Mouse (Mus musculus) lung, postnatal 0 days (tissue): Measurements from ENCODE around the gene Agxt. TPM values are rescaled to one million over a fixed set of nuclear protein-coding genes. Genes with fewer than 3 reads are reported as not detected.

Experiments used
- ATAC-seq: fragments of 200-750 bp; cut with Nextera tagmentation; 2 replicates; pipeline ENCODE4 v1.8.0; 2017; ENCODE audit warnings: moderate library complexity
- DNase-seq: peaks from one replicate; pipeline ENCODE4 v3.0.0-alpha.2; 2016; ENCODE audit warnings: low spot score
- H3K27ac ChIP-seq: fragments of 300-500 bp; sonication (generic); 2 replicates; pipeline ENCODE4 v1.5.1; 2014; ENCODE audit warnings: antibody characterized with exemption, mild to moderate bottlenecking, low read length, mixed read lengths
- H3K27me3 ChIP-seq: fragments of 300-500 bp; sonication (generic); replicated peaks from 2 replicates; pipeline ENCODE4 v1.6.1; 2014; ENCODE audit warnings: low read length, mixed read lengths; ENCODE audit not compliant: insufficient read depth
- H3K36me3 ChIP-seq: fragments of 300-500 bp; sonication (generic); 2 replicates; pipeline ENCODE4 v1.6.1; 2014; ENCODE audit warnings: low read length, mixed read lengths; ENCODE audit not compliant: insufficient read depth
- H3K4me1 ChIP-seq: fragments of 300-500 bp; sonication (generic); 2 replicates; pipeline ENCODE4 v1.6.1; 2014; ENCODE audit warnings: antibody characterized with exemption, low read depth, low read length, mixed read lengths; ENCODE audit not compliant: insufficient read depth
- H3K4me2 ChIP-seq: fragments of 300-500 bp; sonication (generic); replicated peaks from 2 replicates; pipeline ENCODE4 v1.6.1; 2014; ENCODE audit warnings: low read depth, mild to moderate bottlenecking, low read length, moderate library complexity, mixed read lengths
- H3K4me3 ChIP-seq: fragments of 300-500 bp; sonication (generic); 2 replicates; pipeline ENCODE4 v1.5.1; 2014; ENCODE audit warnings: low read depth, low read length
- H3K9ac ChIP-seq: fragments of 300-500 bp; sonication (generic); replicated peaks from 2 replicates; pipeline ENCODE4 v1.6.1; 2014; ENCODE audit warnings: low read depth, mild to moderate bottlenecking
- H3K9me3 ChIP-seq: fragments of 300-500 bp; sonication (generic); 2 replicates; pipeline ENCODE4 v1.6.1; 2016; ENCODE audit warnings: low read length, mixed read lengths
- CTCF ChIP-seq: IDR thresholded peaks from 2 replicates; pipeline ENCODE4 v1.5.1; 2016; ENCODE audit warnings: antibody characterized with exemption, mild to moderate bottlenecking
- EP300 ChIP-seq: IDR thresholded peaks from 2 replicates; pipeline ENCODE4 v1.6.1; 2016; ENCODE audit warnings: antibody characterized with exemption, mild to moderate bottlenecking, control low read depth
- WGBS: fragments of 180-500 bp; shearing (Covaris S2); extraction: QIAGEN DNeasy Blood & Tissue Kit; methylation state at CpG from one replicate; pipeline ENCODE4 v1.1.7; 2014; 5-methylcytosine and 5-hydroxymethylcytosine counted together
- polyA plus RNA-seq: library from polyadenylated mRNA; unstranded; fragments of >200 nt; fragmentation: Nextera tagmentation; extraction: Ambion mirVana; gene quantifications from 2 replicates; pipeline ENCODE4 v1.2.1, GENCODE M21; 2015

Agxt gene
- polyA plus RNA-seq, 1 experiment from 2014 or later, result 0.08 TPM

GRCm38 (mm10) chr1:93102700-93103099 lies 32.3 kb upstream of the Agxt start:
- DNase-seq (no peak), ATAC-seq (no peak)
- 0 out of 2 replicates have a peak, but pooled peaks cover 8% of the 10 kb centered on the region for H3K4me1 ChIP-seq
- H3K4me2 ChIP-seq, result no peak overlapping the region
- H3K27me3 ChIP-seq, result peaks cover 32% of the 10 kb centered on the region
- H3K27ac ChIP-seq, result no peak overlapping the region
- no peaks in the 10 kb centered on the region for H3K9me3 ChIP-seq
- H3K9ac ChIP-seq, result no peak overlapping the region
- WGBS, result 76% methylated on average over 7 of the region's 7 CpGs
- no peak for TF ChIP-seq EP300
- TF ChIP-seq CTCF, result no peak
- H3K4me3 ChIP-seq, result no peak overlapping the region
- no peaks in the 10 kb centered on the region for H3K36me3 ChIP-seq

- Histone ChIP-seq H3K9me3 (no peaks in the 10 kb centered on the region), H3K36me3 (no peaks in the 10 kb centered on the region), H3K27ac (no peak overlapping the region), H3K4me2 (peak overlapping the region; percentile 46), H3K4me1 (no peaks in the 10 kb centered on the region), H3K4me3 (peak overlapping the region; percentile 12; the same call in 1 of the 2 replicates), H3K9ac (no peak overlapping the region), H3K27me3 (no peaks in the 10 kb centered on the region)
- 26% methylated on average over 21 of the region's 21 CpGs for WGBS
- ATAC-seq (peak; percentile 94), DNase-seq (peak; percentile 83)
- TF ChIP-seq EP300, result no peak
- no peak for TF ChIP-seq CTCF
These were observed 20.2 kb upstream of the Agxt start for GRCm38 (mm10) chr1:93114713-93115463.

GRCm38 (mm10) chr1:93115471-93115870 lies 19.6 kb upstream of the Agxt start:
- H3K9me3 ChIP-seq, result no peaks in the 10 kb centered on the region
- H3K36me3 ChIP-seq, result no peaks in the 10 kb centered on the region
- WGBS, result 28% methylated on average over 11 of the region's 13 CpGs
- H3K4me3 ChIP-seq, result peak overlapping the region; percentile 12; the same call in 1 of the 2 replicates
- peak overlapping the region; percentile 46 for H3K4me2 ChIP-seq
- ATAC-seq, result no peak
- no peaks in the 10 kb centered on the region for H3K4me1 ChIP-seq
- no peak overlapping the region for H3K27ac ChIP-seq
- H3K27me3 ChIP-seq, result no peaks in the 10 kb centered on the region
- TF ChIP-seq EP300 (no peak), CTCF (no peak)
- no peak for DNase-seq
- no peak overlapping the region for H3K9ac ChIP-seq

GRCm38 (mm10) chr1:93118816-93119215 lies 16.2 kb upstream of the Agxt start:
- WGBS, result 36% methylated on average over 4 of the region's 4 CpGs
- Histone ChIP-seq H3K4me1 (no peaks in the 10 kb centered on the region), H3K4me2 (no peak overlapping the region)

GRCm38 (mm10) chr1:93123179-93123854 lies 11.7 kb upstream of the Agxt start:
- no peak overlapping the region for H3K4me2 ChIP-seq
- H3K27me3 ChIP-seq, result no peaks in the 10 kb centered on the region
- ATAC-seq (peak; percentile 17; the same call in 1 of the 2 replicates), DNase-seq (peak; percentile 23)
- no peaks in the 10 kb centered on the region for H3K4me1 ChIP-seq
- no peak for TF ChIP-seq CTCF
- no peak for TF ChIP-seq EP300
- H3K36me3 ChIP-seq, result no peaks in the 10 kb centered on the region
- no peaks in the 10 kb centered on the region for H3K9me3 ChIP-seq
- no peak overlapping the region for H3K9ac ChIP-seq
- 59% methylated on average over 11 of the region's 11 CpGs for whole genome bisulfite sequencing
- no peak overlapping the region for H3K27ac ChIP-seq
- H3K4me3 ChIP-seq, result no peak overlapping the region

More at GRCm38 (mm10) chr1:93118816-93119215, 16.2 kb upstream of the Agxt start:
- no peaks in the 10 kb centered on the region for H3K36me3 ChIP-seq
- no peak overlapping the region for H3K27ac ChIP-seq
- no peak overlapping the region for H3K4me3 ChIP-seq
- no peak for TF ChIP-seq CTCF
- TF ChIP-seq EP300, result no peak
- no peak overlapping the region for H3K9ac ChIP-seq
- no peak for ATAC-seq
- no peaks in the 10 kb centered on the region for H3K9me3 ChIP-seq
- H3K27me3 ChIP-seq, result no peaks in the 10 kb centered on the region
- no peak for DNase-seq

- H3K9ac ChIP-seq, result no peak overlapping the region
These were observed 11.0 kb upstream of the Agxt start for GRCm38 (mm10) chr1:93124066-93124465.

More at GRCm38 (mm10) chr1:93124066-93124465, 11.0 kb upstream of the Agxt start:
- Histone ChIP-seq H3K4me3 (no peak overlapping the region), H3K4me1 (no peaks in the 10 kb centered on the region), H3K4me2 (no peak overlapping the region), H3K27me3 (no peaks in the 10 kb centered on the region), H3K27ac (no peak overlapping the region), H3K9me3 (no peaks in the 10 kb centered on the region), H3K36me3 (no peaks in the 10 kb centered on the region)
- peak; percentile 42 for DNase-seq
- 41% methylated on average over 8 of the region's 8 CpGs for WGBS
- no peak for ATAC-seq
- TF ChIP-seq EP300 (no peak), CTCF (no peak)
